Mouse (Mus musculus) thymus, postnatal 25 days (tissue): ENCODE data around the gene Ift22.

Experiments
- DNase-seq: peaks from one replicate; pipeline ENCODE4 v3.0.0; 2022

Ift22 gene

DNA sequence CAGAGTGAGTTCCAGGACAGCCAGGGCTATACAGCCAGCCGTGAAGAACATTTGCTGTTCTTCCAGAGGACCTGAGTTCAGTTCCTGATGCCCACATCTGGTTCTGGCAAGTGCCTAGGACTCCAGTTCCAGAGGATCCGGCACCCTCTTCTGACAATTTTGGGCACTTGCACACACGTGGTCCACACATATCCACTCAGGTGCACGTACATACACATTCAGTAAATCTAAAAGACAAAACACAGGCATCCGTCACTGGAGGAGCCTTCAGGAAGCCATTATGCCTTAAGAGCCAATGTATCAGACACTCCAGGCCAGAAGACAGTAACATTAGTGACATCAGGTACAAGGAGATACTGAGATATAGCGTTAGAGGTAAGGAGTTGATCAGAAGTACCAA, 42.6 kb downstream of the Ift22 start:
- no peak for DNase-seq

DNA sequence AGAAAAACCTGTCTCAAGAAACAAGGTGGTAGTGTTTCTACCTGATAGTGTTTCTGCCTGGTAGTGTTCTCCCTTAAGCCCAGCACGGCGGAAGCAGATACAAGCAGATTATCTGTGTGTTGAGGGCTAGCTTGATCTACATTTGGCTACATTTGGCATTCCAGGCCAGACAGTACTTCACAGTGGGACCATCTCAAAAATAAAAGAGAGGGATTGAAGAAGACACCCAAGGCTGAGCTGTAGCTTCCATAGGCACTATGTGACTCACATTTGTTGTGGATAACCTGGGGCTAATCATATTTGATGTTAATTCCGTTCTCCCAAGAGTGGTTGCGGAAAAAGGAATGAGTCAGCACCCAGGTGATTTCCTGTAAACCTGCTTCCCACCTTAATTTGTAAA, 44.2 kb downstream of the Ift22 start:
- DNase-seq = no peak

DNA sequence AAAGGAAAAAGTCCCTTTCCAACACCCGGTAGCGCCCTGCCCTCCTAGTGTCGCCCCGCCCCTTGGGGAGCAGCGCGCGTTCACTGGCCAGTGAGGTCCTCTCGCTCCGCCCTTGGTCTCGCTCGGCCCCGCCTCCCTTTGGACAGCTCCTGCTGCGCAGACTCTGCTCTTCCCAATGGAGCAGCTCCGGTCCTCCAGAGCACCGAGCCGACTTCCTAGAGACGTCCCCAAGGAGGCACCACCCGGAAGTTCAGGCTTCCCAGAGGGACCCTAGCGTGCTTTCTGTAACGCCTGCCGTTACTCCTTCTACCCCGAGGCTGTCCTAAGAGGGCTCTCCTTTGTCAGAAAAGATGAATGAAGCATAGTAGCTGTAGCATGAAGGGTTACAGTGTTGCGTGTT, 45.1 kb downstream of the Ift22 start, which contains the start of gene Fis1:
Fis1 (plus strand) TSS at position 261 of the 400 bp plus-strand sequence.
- peak; percentile 83 for DNase-seq

DNA sequence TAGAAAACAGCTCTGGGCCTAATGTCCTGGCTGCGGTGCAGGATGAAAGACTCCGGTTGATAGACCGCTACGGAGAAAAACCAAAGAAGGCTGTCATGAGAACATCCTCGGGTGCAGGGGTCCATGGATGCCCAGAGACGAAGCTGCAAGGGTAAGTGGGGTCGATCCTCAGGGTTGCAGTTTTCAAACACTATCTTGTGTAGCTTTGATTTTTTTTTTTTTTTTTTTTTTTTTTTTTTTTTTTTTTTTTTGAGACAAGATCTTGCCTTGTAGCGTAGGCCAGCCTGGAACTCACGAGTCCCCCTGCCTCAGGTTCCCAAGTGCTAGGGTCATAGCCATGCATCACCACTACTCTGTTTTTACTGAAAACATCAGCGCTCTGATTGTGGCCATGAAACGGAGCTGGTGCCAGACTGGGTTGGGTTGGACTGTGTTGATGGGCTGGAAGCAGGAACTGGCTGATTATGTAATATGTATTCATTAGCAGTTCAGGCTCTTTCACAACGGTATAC, 45.5 kb downstream of the Ift22 start:
- no peak for DNase-seq

DNA sequence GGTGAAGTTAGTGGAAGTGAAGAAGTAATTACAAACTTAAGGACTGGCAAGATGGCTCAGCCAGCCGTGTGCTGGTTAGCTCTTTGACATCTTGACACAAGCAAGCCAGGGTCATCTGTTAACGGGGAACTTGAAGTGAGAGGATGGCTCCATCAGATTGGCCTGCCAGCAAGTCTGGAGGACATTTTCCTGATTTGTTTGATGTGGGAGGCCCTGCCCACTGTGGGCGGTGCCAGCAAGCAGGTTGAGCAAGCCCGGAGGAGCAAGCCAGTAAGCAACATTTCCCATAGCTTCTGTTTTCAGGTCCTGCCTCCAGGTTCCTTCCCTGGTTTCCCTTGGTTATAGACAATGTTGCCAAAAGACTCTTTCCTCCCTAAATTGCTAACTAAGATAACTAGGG, 47.7 kb downstream of the Ift22 start:
- no peak for DNase-seq

DNA sequence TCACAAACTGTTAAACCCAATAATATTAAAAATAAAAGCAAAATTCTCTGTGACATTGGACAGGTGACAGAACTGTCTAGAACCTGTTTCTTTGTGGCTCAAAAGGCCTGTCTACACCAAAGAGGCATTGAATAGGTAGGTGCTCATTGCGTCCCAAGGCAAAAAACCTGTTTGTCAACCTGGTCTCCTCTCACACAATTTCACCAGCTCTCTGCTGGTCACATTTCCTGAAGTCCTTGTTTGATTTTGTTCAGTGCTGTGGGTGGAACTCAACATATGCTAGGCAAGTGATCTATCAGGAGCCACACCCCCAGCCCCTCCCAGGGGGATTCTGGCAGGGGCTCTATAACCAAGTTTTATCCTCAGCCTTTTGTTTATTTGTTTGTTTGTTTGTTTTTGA, 49.3 kb downstream of the Ift22 start:
- no peak for DNase-seq

DNA sequence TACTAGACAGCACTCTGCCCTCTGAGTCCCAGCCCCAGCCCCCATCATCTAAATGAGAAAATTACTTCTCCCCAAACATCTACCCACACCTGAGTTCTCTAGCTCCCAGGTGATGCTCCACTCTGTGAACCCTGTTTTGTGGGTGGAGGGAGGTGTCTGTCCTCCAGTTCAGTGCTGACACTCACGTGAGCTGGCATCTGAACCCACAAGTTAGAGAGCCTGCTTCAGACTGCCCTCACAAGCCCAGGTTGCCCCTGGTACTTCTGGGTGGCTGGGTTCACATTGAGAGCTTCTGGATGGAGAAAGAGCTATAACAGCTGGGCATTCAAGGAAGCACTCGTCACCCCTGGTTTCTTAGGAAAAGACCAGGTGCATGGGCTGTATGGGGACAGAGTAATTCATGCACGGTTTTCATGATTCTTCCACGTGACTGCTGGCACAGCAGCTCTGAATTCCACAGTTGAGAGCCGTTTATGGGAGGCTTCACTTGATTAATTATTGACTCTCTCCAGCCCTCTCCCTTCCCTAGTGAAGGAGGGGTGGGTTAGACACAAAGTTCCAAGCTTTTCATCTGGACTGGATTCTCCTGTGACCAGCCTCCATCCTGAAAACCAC, 51.1 kb downstream of the Ift22 start:
- DNase-seq = no peak

DNA sequence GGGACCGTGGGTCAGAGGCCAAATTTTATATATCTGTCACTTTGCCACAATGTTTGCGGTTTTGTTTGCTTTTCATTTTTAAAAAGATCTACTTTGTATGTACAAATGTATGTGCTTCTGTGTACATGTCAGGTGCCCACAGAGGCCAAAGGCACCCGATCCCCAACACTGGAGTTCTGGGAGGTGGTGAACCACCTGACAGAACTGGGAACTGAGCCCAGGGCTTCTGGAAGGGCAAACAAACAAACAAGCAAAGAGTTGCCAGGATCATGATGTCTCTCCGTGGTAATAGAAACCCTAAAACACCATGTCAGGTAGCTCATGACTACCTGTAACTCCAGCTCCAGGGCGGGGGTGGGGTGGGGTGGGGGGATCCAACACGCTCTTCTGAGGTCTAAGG, 52.1 kb downstream of the Ift22 start:
- no peak for DNase-seq

DNA sequence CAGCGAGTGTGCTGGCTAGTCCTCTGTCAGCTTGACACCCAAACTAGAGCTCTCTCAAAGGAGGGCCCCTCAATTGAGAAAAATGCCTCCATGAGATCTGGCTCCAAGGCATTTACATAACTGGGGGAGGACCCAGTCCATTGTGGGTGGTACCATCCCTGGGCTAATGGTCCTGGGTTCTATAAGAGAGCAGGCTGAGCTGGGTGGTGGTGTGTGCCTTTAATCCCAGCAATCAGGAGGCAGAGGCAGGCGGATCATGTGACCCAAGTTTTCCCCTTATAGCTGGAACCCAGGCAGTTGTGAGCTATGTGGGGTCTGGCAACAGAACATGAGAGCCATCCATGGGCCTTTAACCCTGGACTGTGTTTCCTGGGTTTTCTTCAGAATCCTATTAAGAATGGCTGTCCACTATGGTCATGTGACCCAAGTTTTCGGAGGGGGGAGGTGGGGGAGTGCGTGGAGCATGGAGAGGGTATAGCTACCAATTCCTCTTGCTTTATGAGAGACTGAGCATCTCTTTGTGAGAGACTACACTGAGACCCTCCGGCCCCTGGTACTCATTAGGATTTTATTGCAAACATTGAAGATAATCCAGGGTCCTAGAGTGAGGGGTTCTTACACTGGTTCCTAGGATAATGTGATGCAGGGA, 53.5 kb downstream of the Ift22 start:
- DNase-seq = no peak

DNA sequence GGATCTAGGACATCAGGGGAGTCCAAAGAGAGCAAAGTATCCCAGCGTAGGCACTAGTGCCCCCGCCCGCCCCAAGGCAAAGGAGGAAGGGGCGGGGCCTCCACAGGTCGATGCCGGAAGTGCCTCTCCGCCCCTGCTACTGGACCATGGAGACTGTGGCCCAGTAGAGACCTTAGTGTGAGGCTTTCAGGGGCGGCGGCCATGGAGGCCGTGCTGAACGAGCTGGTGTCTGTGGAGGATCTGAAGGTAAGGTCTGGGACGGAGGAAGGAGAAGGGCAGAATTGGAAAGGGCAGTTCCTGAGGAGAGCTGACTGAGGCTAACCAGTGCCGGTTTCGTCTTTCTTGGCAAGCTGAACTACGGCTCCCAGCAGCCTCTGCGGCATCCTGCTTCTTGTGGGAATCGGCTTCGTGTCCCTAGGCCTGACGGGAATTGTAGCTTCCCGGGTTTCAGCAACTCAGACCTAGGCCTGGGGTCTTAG, 54.1 kb downstream of the Ift22 start:
- DNase-seq = peak; percentile 91

DNA sequence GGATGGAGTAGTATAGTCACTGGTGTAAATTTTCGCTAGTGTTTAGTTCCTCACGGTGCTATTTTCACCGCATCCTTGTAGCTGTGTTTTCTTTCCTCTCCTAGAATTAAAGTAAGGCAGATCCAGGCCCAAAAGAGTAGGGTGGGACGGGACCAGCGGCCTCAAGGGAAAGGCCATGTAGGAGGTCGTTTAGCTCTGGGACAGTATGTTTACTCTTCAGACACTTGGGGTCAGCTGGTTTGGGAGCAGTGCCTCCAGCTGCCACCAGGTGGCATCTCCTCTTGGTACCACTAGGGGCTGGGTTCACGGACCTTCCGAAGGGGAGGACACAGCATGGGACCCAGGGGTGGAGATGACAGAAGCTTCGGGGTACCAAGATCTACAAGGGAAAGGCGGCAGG, 54.6 kb downstream of the Ift22 start:
- peak; percentile 81 for DNase-seq

DNA sequence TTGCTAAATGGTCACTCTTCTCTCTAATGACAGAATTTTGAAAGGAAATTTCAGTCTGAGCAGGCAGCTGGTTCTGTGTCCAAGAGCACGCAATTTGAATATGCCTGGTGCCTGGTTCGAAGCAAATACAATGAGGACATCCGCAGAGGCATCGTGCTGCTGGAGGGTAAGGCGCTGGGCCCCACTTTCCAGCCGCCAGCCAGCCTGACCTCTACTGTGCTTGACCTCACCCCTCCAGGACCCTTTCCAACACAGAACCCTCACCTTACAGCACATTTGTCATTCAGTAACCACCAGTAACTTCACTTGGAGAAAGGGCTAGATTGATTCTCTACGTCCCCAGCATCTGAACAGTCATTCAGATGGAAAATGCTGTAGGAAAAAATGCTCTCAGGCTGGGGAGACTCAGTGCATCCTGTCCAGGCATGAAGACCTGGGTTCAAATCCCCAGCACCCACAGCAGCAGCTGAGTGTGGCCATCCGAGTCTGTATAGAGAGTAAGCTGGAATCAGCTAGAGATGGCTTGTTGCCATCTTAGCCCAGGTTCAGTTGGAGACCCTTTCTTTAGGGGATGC, 55.1 kb downstream of the Ift22 start:
- DNase-seq = no peak
